Mouse (Mus musculus) cerebellum, adult 11-12 months (tissue): ENCODE results near the gene Vmn1r52.
"Not testable (repeated sequence)": the region's sequence is repeated elsewhere in the genome, so short reads cannot be mapped to it uniquely, and the experiment has no call there.

Experiments used
- DNase-seq: peaks from one replicate; pipeline ENCODE4 v3.0.0; 2022

Vmn1r52 gene

GRCm38 (mm10) chr6:90174508-90174907, at the start of gene Vmn1r52:
Vmn1r52 (plus strand) TSS chr6:90174808.
- DNase-seq: no peak

DNA sequence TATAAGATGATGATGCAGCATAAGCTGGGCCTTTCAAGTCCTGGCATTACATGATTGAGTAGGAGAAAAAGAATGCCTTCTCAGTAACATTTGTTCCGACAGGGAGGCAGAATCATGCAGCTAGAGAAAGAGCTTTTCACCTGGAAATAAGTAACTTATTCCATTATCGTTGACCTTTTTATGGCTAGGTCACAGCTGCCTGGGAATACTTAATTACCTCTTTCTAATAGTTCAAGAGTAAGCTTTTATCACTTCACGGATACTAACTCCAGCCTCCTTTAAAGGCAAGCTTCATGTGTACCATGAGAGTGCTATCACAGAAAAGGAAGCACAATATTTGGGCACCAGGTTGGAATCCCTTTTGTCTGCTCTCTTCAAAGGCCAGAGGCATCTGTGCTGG, 14.5 kb upstream of the Vmn1r52 start:
- DNase-seq: no peak

DNA sequence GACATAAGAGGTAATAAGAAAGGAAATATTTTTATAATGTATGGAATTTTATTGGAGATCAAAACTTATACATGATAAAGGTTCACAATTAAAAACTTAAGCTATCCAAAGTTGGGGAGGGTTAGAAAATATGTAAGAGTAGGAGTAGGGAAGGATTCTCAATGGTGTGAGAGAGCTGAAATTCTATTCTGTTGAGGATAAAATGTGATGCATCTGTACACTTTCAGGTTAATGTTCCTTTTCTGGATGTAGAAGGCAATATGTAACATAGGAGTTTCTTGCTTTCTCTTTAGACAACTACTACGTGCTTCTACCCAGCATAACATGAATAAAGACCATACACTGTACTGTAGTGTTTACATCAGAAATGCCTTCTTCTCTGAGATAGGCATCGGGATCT, 27.9 kb downstream of the Vmn1r52 start, which contains the start of gene V1ra8:
Gene V1ra8 (plus strand): TSS at position 301 of the 400 bp plus-strand sequence.
- DNase-seq: not testable (repeated sequence)

GRCm38 (mm10) chr6:90224338-90224737, 49.7 kb downstream of the Vmn1r52 start, which contains the start of gene Vmn1r53:
Vmn1r53 (minus strand) TSS chr6:90224438.
- DNase-seq: no peak
